Mouse (Mus musculus): ENCODE measurements at regions not wholly inside any gene's neighbourhood (a gene's known extent, or its start where the extent isn't known, plus 50 kb on each side); places are given as distances from the start of the nearest gene placed in this dataset.
"Not testable (repeated sequence)": the region's sequence is repeated elsewhere in the genome, so short reads cannot be mapped to it uniquely, and the experiment has no call there.

GRCm38 (mm10) chr12:6638761-6639281 is 1263.3 kb upstream of the Klhl29 start:
- DNase-seq (ENCODE audit: low spot score) = peak; percentile 78

- peak; percentile 10 for DNase-seq (ENCODE audit: low spot score)
These were observed 1262.4 kb upstream of the Klhl29 start for GRCm38 (mm10) chr12:6637771-6638305.

- no peak for DNase-seq (ENCODE audit: low spot score)
These were observed 1247.2 kb upstream of the Klhl29 start for GRCm38 (mm10) chr12:6622575-6623146.

- no peak for DNase-seq (ENCODE audit: low spot score)
These were observed 1225.6 kb upstream of the Klhl29 start for GRCm38 (mm10) chr12:6601111-6601510.

GRCm38 (mm10) chr12:6595484-6595883 is 1220.0 kb upstream of the Klhl29 start:
- not testable (repeated sequence) for DNase-seq (ENCODE audit: low spot score)

- DNase-seq (ENCODE audit: low spot score) = peak; percentile 46
These were observed 1214.7 kb upstream of the Klhl29 start for GRCm38 (mm10) chr12:6590231-6590630.

GRCm38 (mm10) chr12:6588031-6588701 is 1212.7 kb upstream of the Klhl29 start:
- no peak for DNase-seq (ENCODE audit: low spot score)

GRCm38 (mm10) chr12:6580195-6580594 is 1204.7 kb upstream of the Klhl29 start:
- DNase-seq (ENCODE audit: low spot score) = no peak

GRCm38 (mm10) chr12:6576866-6577360 is 1201.4 kb upstream of the Klhl29 start:
- DNase-seq (ENCODE audit: low spot score) = no peak

Measured in layer of hippocampus, adult 11-12 months (tissue).